Mouse (Mus musculus) limb, embryonic 15.5 days (tissue): ENCODE measurements around the gene Gm20479. TPM values are rescaled to one million over a fixed set of nuclear protein-coding genes. Genes with fewer than 3 reads are reported as not detected.
A peak's percentile ranks its signal among the peaks of the same experiment; 100 is the strongest.

Experiments
- ATAC-seq: fragments of 200-750 bp; cut with Nextera tagmentation; 2 replicates; pipeline ENCODE4 v1.8.0; 2017; ENCODE audit warnings: low read depth, moderate TSS enrichment; ENCODE audit not compliant: insufficient number of reproducible peaks, low FRiP score, low TSS enrichment
- H3K27ac ChIP-seq: fragments of 300-500 bp; sonication (generic); 2 replicates; pipeline ENCODE4 v1.5.1; 2015; ENCODE audit warnings: moderate library complexity, mild to moderate bottlenecking, inconsistent platforms
- H3K27me3 ChIP-seq: fragments of 300-500 bp; sonication (generic); 2 replicates; pipeline ENCODE4 v1.6.1; 2015; ENCODE audit warnings: inconsistent platforms
- H3K36me3 ChIP-seq: fragments of 300-500 bp; sonication (generic); 2 replicates; pipeline ENCODE4 v1.6.1; 2015; ENCODE audit warnings: inconsistent platforms
- H3K4me1 ChIP-seq: fragments of 300-500 bp; sonication (generic); 2 replicates; pipeline ENCODE4 v1.6.1; 2015; ENCODE audit warnings: inconsistent platforms
- H3K4me2 ChIP-seq: fragments of 300-500 bp; sonication (generic); 2 replicates; pipeline ENCODE4 v1.6.1; 2015; ENCODE audit warnings: mild to moderate bottlenecking, inconsistent platforms
- H3K4me3 ChIP-seq: fragments of 300-500 bp; sonication (generic); 2 replicates; pipeline ENCODE4 v1.5.1; 2015; ENCODE audit warnings: mild to moderate bottlenecking, inconsistent platforms
- H3K9ac ChIP-seq: fragments of 300-500 bp; sonication (generic); 2 replicates; pipeline ENCODE4 v1.6.1; 2015; ENCODE audit warnings: inconsistent platforms
- H3K9me3 ChIP-seq: fragments of 300-500 bp; sonication (generic); 2 replicates; pipeline ENCODE4 v1.6.1; 2016; ENCODE audit warnings: inconsistent platforms
- WGBS: fragments of 180-500 bp; shearing (Covaris S2); methylation state at CpG from one replicate; pipeline ENCODE4 v1.1.7; 2015; 5-methylcytosine and 5-hydroxymethylcytosine counted together
- polyA plus RNA-seq: library from polyadenylated mRNA; unstranded; fragments of >200 nt; fragmentation: Nextera tagmentation; extraction: Ambion mirVana; gene quantifications from 2 replicates; pipeline ENCODE4 v1.2.1, GENCODE M21; 2015

Gene Gm20479
- polyA plus RNA-seq, 1 experiment from 2014 or later: 0.31 TPM

GRCm38 (mm10) chr7:27331541-27331851, 25.7 kb downstream of the Gm20479 start:
- H3K9ac ChIP-seq: peak overlapping the region; percentile 31; the same call in 1 of the 2 replicates
- peaks cover 72% of the 10 kb centered on the region for H3K27me3 ChIP-seq
- H3K4me3 ChIP-seq: peak overlapping the region; percentile 62
- H3K36me3 ChIP-seq: peaks cover 7% of the 10 kb centered on the region; the same call in 1 of the 2 replicates
- no peak for ATAC-seq
- 1% methylated on average over 8 of the region's 8 CpGs for WGBS
- H3K4me2 ChIP-seq: peak overlapping the region; percentile 98
- peak overlapping the region; percentile 77 for H3K27ac ChIP-seq
- H3K9me3 ChIP-seq: no peaks in the 10 kb centered on the region
- H3K4me1 ChIP-seq: peaks cover 80% of the 10 kb centered on the region

- peaks cover 7% of the 10 kb centered on the region; the same call in 1 of the 2 replicates for H3K36me3 ChIP-seq
- ATAC-seq: peak; percentile 46; the same call in 1 of the 2 replicates
- peak overlapping the region; percentile 98 for H3K4me2 ChIP-seq
- H3K9me3 ChIP-seq: no peaks in the 10 kb centered on the region
- peak overlapping the region; percentile 31; the same call in 1 of the 2 replicates for H3K9ac ChIP-seq
- H3K27me3 ChIP-seq: peaks cover 78% of the 10 kb centered on the region
- H3K27ac ChIP-seq: peak overlapping the region; percentile 77
- H3K4me1 ChIP-seq: peaks cover 81% of the 10 kb centered on the region
- WGBS: under 1% methylated on average over 39 of the region's 39 CpGs
- peak overlapping the region; percentile 62 for H3K4me3 ChIP-seq
Observed at GRCm38 (mm10) chr7:27330709-27331540, 26.3 kb downstream of the Gm20479 start.

GRCm38 (mm10) chr7:27329981-27330380, 27.2 kb downstream of the Gm20479 start:
- H3K4me1 ChIP-seq: peaks cover 78% of the 10 kb centered on the region
- H3K4me2 ChIP-seq: no peak overlapping the region
- H3K4me3 ChIP-seq: peak overlapping the region; percentile 62; the same call in 1 of the 2 replicates
- H3K27me3 ChIP-seq: peaks cover 79% of the 10 kb centered on the region
- H3K27ac ChIP-seq: no peak overlapping the region
- H3K36me3 ChIP-seq: peaks cover 7% of the 10 kb centered on the region; the same call in 1 of the 2 replicates
- no peaks in the 10 kb centered on the region for H3K9me3 ChIP-seq
- WGBS: 28% methylated on average over 17 of the region's 17 CpGs
- ATAC-seq: no peak
- H3K9ac ChIP-seq: no peak overlapping the region

- Histone ChIP-seq H3K4me2 (peak overlapping the region; percentile 44), H3K36me3 (peaks cover 7% of the 10 kb centered on the region; the same call in 1 of the 2 replicates), H3K27ac (no peak overlapping the region), H3K4me1 (peaks cover 72% of the 10 kb centered on the region), H3K27me3 (peaks cover 79% of the 10 kb centered on the region), H3K4me3 (peak overlapping the region; percentile 29), H3K9me3 (no peaks in the 10 kb centered on the region), H3K9ac (no peak overlapping the region; the same call in 1 of the 2 replicates)
- 4% methylated on average over 45 of the region's 45 CpGs for WGBS
- no peak for ATAC-seq
Observed at GRCm38 (mm10) chr7:27329326-27329947, 27.8 kb downstream of the Gm20479 start.

GRCm38 (mm10) chr7:27328648-27329047, 28.6 kb downstream of the Gm20479 start:
- Histone ChIP-seq H3K9me3 (no peaks in the 10 kb centered on the region), H3K4me1 (peaks cover 64% of the 10 kb centered on the region), H3K9ac (no peak overlapping the region), H3K4me2 (no peak overlapping the region), H3K4me3 (no peak overlapping the region), H3K27ac (no peak overlapping the region), H3K27me3 (peaks cover 76% of the 10 kb centered on the region), H3K36me3 (peaks cover 12% of the 10 kb centered on the region)
- ATAC-seq: no peak
- 34% methylated on average over 16 of the region's 16 CpGs for WGBS

GRCm38 (mm10) chr7:27328161-27328560, 29.1 kb downstream of the Gm20479 start:
- ATAC-seq: no peak
- 83% methylated on average over 11 of the region's 11 CpGs for WGBS
- Histone ChIP-seq H3K4me1 (peaks cover 59% of the 10 kb centered on the region), H3K4me3 (no peak overlapping the region), H3K4me2 (no peak overlapping the region), H3K9ac (no peak overlapping the region), H3K27ac (no peak overlapping the region), H3K9me3 (no peaks in the 10 kb centered on the region), H3K27me3 (peaks cover 71% of the 10 kb centered on the region), H3K36me3 (peaks cover 12% of the 10 kb centered on the region)

- WGBS: 92% methylated on average over 8 of the region's 8 CpGs
- no peak overlapping the region for H3K27ac ChIP-seq
- H3K4me2 ChIP-seq: no peak overlapping the region
- peaks cover 18% of the 10 kb centered on the region for H3K36me3 ChIP-seq
- peaks cover 70% of the 10 kb centered on the region for H3K27me3 ChIP-seq
- no peak overlapping the region for H3K4me3 ChIP-seq
- no peaks in the 10 kb centered on the region for H3K9me3 ChIP-seq
- ATAC-seq: no peak
- H3K4me1 ChIP-seq: peaks cover 53% of the 10 kb centered on the region
- H3K9ac ChIP-seq: no peak overlapping the region
Observed at GRCm38 (mm10) chr7:27327500-27327899, 29.7 kb downstream of the Gm20479 start.

GRCm38 (mm10) chr7:27326101-27326880, 30.9 kb downstream of the Gm20479 start:
- Histone ChIP-seq H3K4me1 (peaks cover 41% of the 10 kb centered on the region), H3K36me3 (peaks cover 22% of the 10 kb centered on the region), H3K27me3 (peaks cover 68% of the 10 kb centered on the region), H3K9me3 (no peaks in the 10 kb centered on the region), H3K27ac (no peak overlapping the region), H3K9ac (peak overlapping the region; percentile 21; the same call in 1 of the 2 replicates), H3K4me3 (peak overlapping the region; percentile 27), H3K4me2 (peak overlapping the region; percentile 49)
- 47% methylated on average over 34 of the region's 34 CpGs for WGBS
- ATAC-seq: no peak

- no peak for ATAC-seq
- no peaks in the 10 kb centered on the region for H3K9me3 ChIP-seq
- H3K4me3 ChIP-seq: peak overlapping the region; percentile 27
- H3K27me3 ChIP-seq: peaks cover 64% of the 10 kb centered on the region
- H3K4me1 ChIP-seq: peaks cover 35% of the 10 kb centered on the region
- peaks cover 22% of the 10 kb centered on the region for H3K36me3 ChIP-seq
- 8% methylated on average over 24 of the region's 24 CpGs for WGBS
- H3K27ac ChIP-seq: no peak overlapping the region
- H3K4me2 ChIP-seq: peak overlapping the region; percentile 49
- peak overlapping the region; percentile 21; the same call in 1 of the 2 replicates for H3K9ac ChIP-seq
Observed at GRCm38 (mm10) chr7:27325697-27326096, 31.5 kb downstream of the Gm20479 start.

GRCm38 (mm10) chr7:27324928-27325327, 32.3 kb downstream of the Gm20479 start:
- ATAC-seq: no peak
- Histone ChIP-seq H3K4me1 (peaks cover 27% of the 10 kb centered on the region), H3K27me3 (peaks cover 57% of the 10 kb centered on the region), H3K36me3 (peaks cover 22% of the 10 kb centered on the region), H3K4me3 (no peak overlapping the region), H3K27ac (no peak overlapping the region), H3K9me3 (no peaks in the 10 kb centered on the region), H3K4me2 (no peak overlapping the region), H3K9ac (no peak overlapping the region)
- WGBS: 62% methylated on average over 15 of the region's 20 CpGs

GRCm38 (mm10) chr7:27324161-27324560, 33.1 kb downstream of the Gm20479 start:
- H3K9ac ChIP-seq: no peak overlapping the region
- H3K4me1 ChIP-seq: peaks cover 19% of the 10 kb centered on the region
- H3K27ac ChIP-seq: no peak overlapping the region
- H3K4me2 ChIP-seq: no peak overlapping the region
- no peak overlapping the region for H3K4me3 ChIP-seq
- no peak for ATAC-seq
- H3K9me3 ChIP-seq: no peaks in the 10 kb centered on the region
- H3K27me3 ChIP-seq: peaks cover 50% of the 10 kb centered on the region
- WGBS: 94% methylated on average over 11 of the region's 11 CpGs
- peaks cover 30% of the 10 kb centered on the region for H3K36me3 ChIP-seq
